Mouse (Mus musculus) heart, postnatal 25 days (tissue): ENCODE data around the gene Sftpd. TPM values are rescaled to one million over a fixed set of nuclear protein-coding genes. Genes with fewer than 3 reads are reported as not detected.

Experiments used
- DNase-seq: peaks from one replicate; pipeline ENCODE4 v3.0.0; 2022; ENCODE audit warnings: low spot score
- intact Hi-C: fragments of 180-260 bp; cut with DNase I; formaldehyde crosslinking; loops from one replicate; pipeline ENCODE4 v1.15.1; 2025
- total RNA-seq, 2 experiments: library from RNA; stranded (reverse); gene quantifications; 2 replicates each; pipeline ENCODE4 v1.2.3; 2021

The Sftpd gene
- not detected for total RNA-seq

- intact Hi-C loops = no loop called here
- DNase-seq = no peak
Observed at GRCm38 (mm10) chr14:41185059-41185821, at the start of gene Sftpd. TSS of gene Sftpd (minus strand) at chr14:41185149.

- no peak for DNase-seq
- intact Hi-C loops = no loop called here
Observed at GRCm38 (mm10) chr14:41198037-41198730, 13.2 kb upstream of the Sftpd start.

GRCm38 (mm10) chr14:41189496-41189895 lies 4.5 kb upstream of the Sftpd start:
- no peak for DNase-seq
- intact Hi-C loops = no loop called here

- no peak for DNase-seq
- intact Hi-C loops = no loop called here
Observed at GRCm38 (mm10) chr14:41174802-41175201, 10.1 kb downstream of the Sftpd start.

GRCm38 (mm10) chr14:41170514-41170913 lies 14.4 kb downstream of the Sftpd start:
- no peak for DNase-seq
- intact Hi-C loops = no loop called here

GRCm38 (mm10) chr14:41168567-41168966 lies 16.4 kb downstream of the Sftpd start:
- intact Hi-C loops = no loop called here

GRCm38 (mm10) chr14:41167278-41167677 lies 17.7 kb downstream of the Sftpd start:
- intact Hi-C loops = no loop called here
- no peak for DNase-seq

More at GRCm38 (mm10) chr14:41168567-41168966, 16.4 kb downstream of the Sftpd start:
- no peak for DNase-seq

GRCm38 (mm10) chr14:41162663-41163062 lies 22.3 kb downstream of the Sftpd start:
- intact Hi-C loops = loop anchor here (1.0 to 2.0 kb wide), 2 partner anchors 32 to 68 kb away; partner anchors contain the start of gene Sftpa1
- DNase-seq = no peak

- intact Hi-C loops = no loop called here
- DNase-seq = no peak
Observed at GRCm38 (mm10) chr14:41160743-41161142, 24.2 kb downstream of the Sftpd start.

GRCm38 (mm10) chr14:41160076-41160475 lies 24.9 kb downstream of the Sftpd start:
- intact Hi-C loops = no loop called here
- no peak for DNase-seq

GRCm38 (mm10) chr14:41151220-41151898 lies 33.6 kb downstream of the Sftpd start, which contains the start of gene Mbl1:
TSS of gene Mbl1 (plus strand) at chr14:41151458.
- DNase-seq = no peak
- intact Hi-C loops = no loop called here

- intact Hi-C loops = no loop called here
- no peak for DNase-seq
Observed at GRCm38 (mm10) chr14:41147356-41147755, 37.6 kb downstream of the Sftpd start.

GRCm38 (mm10) chr14:41146922-41147321 lies 38.0 kb downstream of the Sftpd start:
- intact Hi-C loops = no loop called here
- DNase-seq = no peak

- no peak for DNase-seq
- intact Hi-C loops = no loop called here
Observed at GRCm38 (mm10) chr14:41146035-41146434, 38.9 kb downstream of the Sftpd start.

- no peak for DNase-seq
- intact Hi-C loops = no loop called here
Observed at GRCm38 (mm10) chr14:41140686-41141085, 44.3 kb downstream of the Sftpd start.

- intact Hi-C loops = no loop called here
- DNase-seq = no peak
Observed at GRCm38 (mm10) chr14:41137006-41137405, 47.9 kb downstream of the Sftpd start.

- no peak for DNase-seq
- intact Hi-C loops = loop anchor here (2.0 kb wide), 1 partner anchor 31 kb away; no protein-coding TSS in a partner anchor
Observed at GRCm38 (mm10) chr14:41131540-41131939, 53.4 kb downstream of the Sftpd start, which contains the start of gene Sftpa1. TSS of gene Sftpa1 (plus strand) at chr14:41131782.

- DNase-seq = no peak
- intact Hi-C loops = no loop called here
Observed at GRCm38 (mm10) chr14:41127997-41128396, 57.0 kb downstream of the Sftpd start.

- DNase-seq = no peak
- intact Hi-C loops = no loop called here
Observed at GRCm38 (mm10) chr14:41124683-41125082, 60.3 kb downstream of the Sftpd start.
